Mouse (Mus musculus) intestine, embryonic 14.5 days (tissue): Measurements from ENCODE around the gene Yod1. TPM values are rescaled to one million over a fixed set of nuclear protein-coding genes. Genes with fewer than 3 reads are reported as not detected.

ENCODE experiments used
- ATAC-seq: fragments of 200-750 bp; cut with Nextera tagmentation; replicated peaks from 2 replicates; pipeline ENCODE4 v1.8.0; 2017; ENCODE audit warnings: low read depth, moderate number of reproducible peaks, moderate TSS enrichment, moderate library complexity; ENCODE audit not compliant: low FRiP score, low TSS enrichment
- DNase-seq: peaks from one replicate; pipeline ENCODE4 v3.0.0-alpha.2; 2018; ENCODE audit warnings: low spot score
- H3K27ac ChIP-seq: fragments of 300-500 bp; sonication (generic); 2 replicates; pipeline ENCODE4 v1.5.1; 2014; ENCODE audit warnings: low read depth, mild to moderate bottlenecking, control low read depth
- H3K27me3 ChIP-seq: fragments of 300-500 bp; sonication (generic); replicated peaks from 2 replicates; pipeline ENCODE4 v1.6.1; 2014; ENCODE audit warnings: low read length, control low read depth; ENCODE audit not compliant: control insufficient read depth, insufficient read depth
- H3K36me3 ChIP-seq: fragments of 300-500 bp; sonication (generic); 2 replicates; pipeline ENCODE4 v1.6.1; 2014; ENCODE audit warnings: low read length, control low read depth; ENCODE audit not compliant: control insufficient read depth, insufficient read depth
- H3K4me1 ChIP-seq: fragments of 300-500 bp; sonication (generic); replicated peaks from 2 replicates; pipeline ENCODE4 v1.6.1; 2014; ENCODE audit warnings: low read length, control low read depth, mixed read lengths; ENCODE audit not compliant: control insufficient read depth, insufficient read depth
- H3K4me2 ChIP-seq: fragments of 300-500 bp; sonication (generic); 2 replicates; pipeline ENCODE4 v1.6.1; 2014; ENCODE audit warnings: low read length
- H3K4me3 ChIP-seq: fragments of 300-500 bp; sonication (generic); 2 replicates; pipeline ENCODE4 v1.5.1; 2014; ENCODE audit warnings: low read depth, low read length, control low read depth, mixed read lengths
- H3K9ac ChIP-seq: fragments of 300-500 bp; sonication (generic); 2 replicates; pipeline ENCODE4 v1.6.1; 2014; ENCODE audit warnings: mild to moderate bottlenecking, low read length
- H3K9me3 ChIP-seq: fragments of 300-500 bp; sonication (generic); 2 replicates; pipeline ENCODE4 v1.6.1; 2016; ENCODE audit warnings: low read length, control low read depth; ENCODE audit not compliant: control insufficient read depth
- WGBS: fragments of 180-500 bp; shearing (Covaris S2); extraction: QIAGEN DNeasy Blood & Tissue Kit; methylation state at CpG from one replicate; pipeline ENCODE4 v1.1.7; 2014; 5-methylcytosine and 5-hydroxymethylcytosine counted together
- polyA plus RNA-seq: library from polyadenylated mRNA; unstranded; fragments of >200 nt; fragmentation: Nextera tagmentation; extraction: Ambion mirVana; gene quantifications from 2 replicates; pipeline ENCODE4 v1.2.1, GENCODE M21; 2014

Gene Yod1
- polyA plus RNA-seq, 1 experiment from 2014 or later = 7.5 TPM

GRCm38 (mm10) chr1:130737411-130737881, 20.3 kb downstream of the Yod1 start:
- Histone ChIP-seq H3K4me2 (peak overlapping the region; percentile 22; the same call in 1 of the 2 replicates), H3K27me3 (no peaks in the 10 kb centered on the region), H3K9ac (no peak overlapping the region), H3K9me3 (no peaks in the 10 kb centered on the region), H3K4me3 (no peak overlapping the region), H3K36me3 (peaks cover 12% of the 10 kb centered on the region; the same call in 1 of the 2 replicates), H3K4me1 (peaks cover 13% of the 10 kb centered on the region), H3K27ac (no peak overlapping the region)
- WGBS = 33% methylated on average over 11 of the region's 11 CpGs
- DNase-seq (peak; percentile 65), ATAC-seq (peak; percentile 78)

DNA sequence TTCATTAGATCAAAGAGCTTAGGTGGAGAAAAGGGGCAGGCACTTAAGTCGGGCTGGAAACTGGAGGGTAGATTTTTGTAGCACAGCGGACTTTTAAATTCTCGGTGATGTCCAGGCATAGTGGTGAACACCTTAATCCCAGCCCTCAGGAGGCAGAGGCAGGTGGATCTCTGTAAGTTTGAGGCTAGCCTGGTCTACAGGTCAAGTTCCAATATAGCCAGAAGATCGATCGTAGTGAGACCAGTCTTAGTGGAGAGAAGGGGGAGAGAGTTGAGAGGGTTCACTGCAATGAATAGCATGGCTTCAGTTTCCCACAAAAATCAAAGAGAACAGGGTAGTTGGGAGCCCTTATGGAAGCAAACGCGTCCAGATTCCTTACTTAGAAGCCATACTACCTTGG, 20.8 kb downstream of the Yod1 start:
- WGBS = 84% methylated on average over 7 of the region's 7 CpGs
- H3K36me3 ChIP-seq = peaks cover 14% of the 10 kb centered on the region; the same call in 1 of the 2 replicates
- no peak overlapping the region for H3K27ac ChIP-seq
- no peak overlapping the region for H3K9ac ChIP-seq
- ATAC-seq (no peak), DNase-seq (peak; percentile 55)
- no peak overlapping the region for H3K4me2 ChIP-seq
- H3K27me3 ChIP-seq = no peaks in the 10 kb centered on the region
- H3K4me1 ChIP-seq = peaks cover 13% of the 10 kb centered on the region
- no peak overlapping the region for H3K4me3 ChIP-seq
- H3K9me3 ChIP-seq = no peaks in the 10 kb centered on the region

GRCm38 (mm10) chr1:130738551-130739106, 21.5 kb downstream of the Yod1 start:
- H3K9ac ChIP-seq = no peak overlapping the region
- no peaks in the 10 kb centered on the region for H3K27me3 ChIP-seq
- H3K4me2 ChIP-seq = no peak overlapping the region
- 54% methylated on average over 3 of the region's 3 CpGs for WGBS
- H3K4me3 ChIP-seq = no peak overlapping the region
- H3K27ac ChIP-seq = no peak overlapping the region
- peaks cover 14% of the 10 kb centered on the region; the same call in 1 of the 2 replicates for H3K36me3 ChIP-seq
- peaks cover 13% of the 10 kb centered on the region for H3K4me1 ChIP-seq
- DNase-seq = no peak
- H3K9me3 ChIP-seq = no peaks in the 10 kb centered on the region
- ATAC-seq = peak; percentile 24

DNA sequence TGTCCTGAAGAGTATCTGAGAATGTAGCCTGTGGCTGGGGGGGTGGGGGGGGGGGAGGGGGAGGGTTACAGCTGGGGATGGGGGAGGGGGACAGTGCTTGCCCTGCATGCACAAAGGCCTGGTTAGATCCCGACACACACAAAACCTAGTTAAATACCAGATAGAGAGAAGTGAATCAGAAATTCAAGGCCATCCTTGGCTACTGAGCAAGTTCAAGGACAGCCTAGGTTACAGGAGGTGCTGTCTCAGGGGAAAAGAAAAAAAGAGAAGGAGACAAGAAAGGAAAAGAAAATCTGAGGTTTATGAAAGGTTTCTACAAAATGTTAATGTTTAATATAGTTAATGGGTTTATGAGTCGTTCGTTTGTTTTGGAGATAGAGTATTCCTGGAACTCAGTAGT, 22.5 kb downstream of the Yod1 start:
- no peak overlapping the region for H3K4me2 ChIP-seq
- peak; percentile 38 for DNase-seq
- 51% methylated on average over 3 of the region's 3 CpGs for WGBS
- peaks cover 15% of the 10 kb centered on the region for H3K4me1 ChIP-seq
- H3K4me3 ChIP-seq = no peak overlapping the region
- H3K36me3 ChIP-seq = peaks cover 14% of the 10 kb centered on the region; the same call in 1 of the 2 replicates
- H3K27ac ChIP-seq = no peak overlapping the region
- ATAC-seq = no peak
- H3K27me3 ChIP-seq = no peaks in the 10 kb centered on the region
- no peak overlapping the region for H3K9ac ChIP-seq
- no peaks in the 10 kb centered on the region for H3K9me3 ChIP-seq

GRCm38 (mm10) chr1:130740227-130740648, 23.1 kb downstream of the Yod1 start:
- Histone ChIP-seq H3K36me3 (peaks cover 14% of the 10 kb centered on the region; the same call in 1 of the 2 replicates), H3K4me3 (no peak overlapping the region), H3K27me3 (no peaks in the 10 kb centered on the region), H3K9ac (no peak overlapping the region), H3K27ac (no peak overlapping the region), H3K4me1 (peaks cover 9% of the 10 kb centered on the region), H3K4me2 (no peak overlapping the region), H3K9me3 (no peaks in the 10 kb centered on the region)
- 46% methylated on average over 4 of the region's 4 CpGs for WGBS
- ATAC-seq (no peak), DNase-seq (peak; percentile 47)

GRCm38 (mm10) chr1:130740781-130741720, 23.9 kb downstream of the Yod1 start:
- ATAC-seq (no peak), DNase-seq (peak; percentile 49)
- 53% methylated on average over 15 of the region's 15 CpGs for WGBS
- H3K4me1 ChIP-seq = peaks cover 9% of the 10 kb centered on the region; the same call in 1 of the 2 replicates
- no peak overlapping the region for H3K4me2 ChIP-seq
- peaks cover 14% of the 10 kb centered on the region; the same call in 1 of the 2 replicates for H3K36me3 ChIP-seq
- H3K9me3 ChIP-seq = no peaks in the 10 kb centered on the region
- H3K4me3 ChIP-seq = no peak overlapping the region
- H3K9ac ChIP-seq = no peak overlapping the region
- H3K27me3 ChIP-seq = no peaks in the 10 kb centered on the region
- H3K27ac ChIP-seq = peak overlapping the region; percentile 5; the same call in 1 of the 2 replicates

DNA sequence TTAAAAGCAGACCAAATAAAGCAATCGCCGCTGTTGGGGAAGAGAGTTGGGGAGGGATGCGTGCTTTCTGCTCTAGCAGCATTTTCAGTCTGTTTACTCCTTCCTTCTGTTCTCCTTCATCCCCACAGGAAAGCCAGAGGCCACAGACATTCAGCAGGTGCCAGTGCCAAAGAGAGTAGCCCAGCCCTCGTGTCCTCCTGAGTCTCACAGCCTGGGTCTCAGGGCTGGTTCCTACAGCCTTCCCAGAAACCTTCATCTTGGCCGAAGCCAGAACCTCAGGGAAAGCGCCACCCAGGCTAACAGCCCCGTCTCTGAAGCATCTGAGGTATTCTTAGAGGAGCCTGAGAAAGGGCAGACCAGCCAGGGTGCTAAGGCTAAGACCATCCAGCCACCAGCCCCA, 25.1 kb downstream of the Yod1 start:
- peaks cover 9% of the 10 kb centered on the region; the same call in 1 of the 2 replicates for H3K4me1 ChIP-seq
- H3K9ac ChIP-seq = no peak overlapping the region
- H3K4me2 ChIP-seq = no peak overlapping the region
- H3K27ac ChIP-seq = no peak overlapping the region
- ATAC-seq (no peak), DNase-seq (peak; percentile 45)
- H3K27me3 ChIP-seq = no peaks in the 10 kb centered on the region
- H3K9me3 ChIP-seq = no peaks in the 10 kb centered on the region
- WGBS = 83% methylated on average over 7 of the region's 7 CpGs
- H3K36me3 ChIP-seq = peaks cover 14% of the 10 kb centered on the region; the same call in 1 of the 2 replicates
- no peak overlapping the region for H3K4me3 ChIP-seq

DNA sequence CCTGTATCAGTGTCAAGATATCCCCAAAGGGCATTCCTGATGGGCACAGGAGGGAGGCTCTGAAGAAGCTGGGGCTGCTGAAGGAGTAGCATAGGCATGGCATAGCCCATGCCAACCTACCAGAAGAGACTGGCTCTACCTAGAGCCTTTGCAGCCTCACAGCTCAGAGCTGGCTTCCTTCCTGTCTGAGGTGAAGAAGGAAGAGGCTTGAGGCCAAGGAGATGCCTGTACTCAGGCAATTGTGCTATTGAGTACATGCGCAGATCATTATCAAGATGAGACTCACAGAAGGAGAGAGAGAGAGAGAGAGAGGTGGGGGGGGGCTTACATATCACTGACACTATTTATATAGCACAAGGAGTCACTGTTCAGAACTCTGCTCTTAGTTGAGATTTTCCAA, 26.6 kb downstream of the Yod1 start:
- Histone ChIP-seq H3K9ac (no peak overlapping the region), H3K4me2 (no peak overlapping the region), H3K4me3 (no peak overlapping the region), H3K27me3 (no peaks in the 10 kb centered on the region), H3K27ac (no peak overlapping the region), H3K9me3 (no peaks in the 10 kb centered on the region), H3K4me1 (peaks cover 9% of the 10 kb centered on the region; the same call in 1 of the 2 replicates), H3K36me3 (peaks cover 14% of the 10 kb centered on the region; the same call in 1 of the 2 replicates)
- ATAC-seq = no peak
- 80% methylated on average over 1 of the region's 1 CpGs for WGBS
- DNase-seq = peak; percentile 49
